Mouse (Mus musculus): ENCODE measurements at regions not wholly inside any gene's neighbourhood (a gene's known extent, or its start where the extent isn't known, plus 50 kb on each side); places are given as distances from the start of the nearest gene placed in this dataset.

DNA sequence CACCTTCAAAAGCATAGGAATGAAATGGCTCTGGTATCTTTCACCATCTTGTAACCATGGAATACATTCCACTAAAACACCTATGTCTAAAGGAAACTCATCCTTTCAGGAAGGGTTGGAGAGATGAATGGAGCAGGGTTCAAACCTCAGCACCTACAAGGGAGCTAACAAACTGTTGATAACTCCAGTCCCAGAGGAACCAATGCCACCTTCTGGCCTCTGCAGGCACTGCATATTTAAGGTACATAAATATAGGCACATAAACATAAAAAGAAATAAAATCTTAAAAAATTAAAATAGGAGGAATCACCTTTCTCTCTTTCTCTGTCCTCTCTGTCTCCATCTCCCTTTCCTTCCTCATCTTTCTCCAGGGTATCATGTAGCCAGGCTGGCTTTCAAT is 256.9 kb downstream of the Gm11361 start:
- no peak overlapping the region for H3K9ac ChIP-seq (ENCODE audit: low read depth, low read length, severe bottlenecking)
- no peak overlapping the region for H3K4me3 ChIP-seq (replicated peaks; ENCODE audit: low read length)
- H3K36me3 ChIP-seq (ENCODE audit: control insufficient read depth, insufficient read depth, low read length), result no peaks in the 10 kb centered on the region
- no peak for ATAC-seq (ENCODE audit: low FRiP score, low read depth)
- H3K27ac ChIP-seq (replicated peaks; ENCODE audit: low read depth, low read length), result no peak overlapping the region
- no peaks in the 10 kb centered on the region for H3K27me3 ChIP-seq (ENCODE audit: control insufficient read depth, insufficient read depth, low read length)
- H3K4me1 ChIP-seq (ENCODE audit: control insufficient read depth, insufficient read depth, low read length), result peaks cover 2% of the 10 kb centered on the region; the same call in 1 of the 2 replicates
- H3K9me3 ChIP-seq (ENCODE audit: control insufficient read depth, low read length), result no peaks in the 10 kb centered on the region
- no peak for TF ChIP-seq POLR2A (IDR thresholded peaks at IDR 0.05; ENCODE audit: borderline replicate concordance, extremely low read depth, insufficient read depth, insufficient read length)
- no peak for DNase-seq (ENCODE audit: low spot score)
- H3K4me2 ChIP-seq (replicated peaks; ENCODE audit: low read depth, low read length, severe bottlenecking), result no peak overlapping the region

DNA sequence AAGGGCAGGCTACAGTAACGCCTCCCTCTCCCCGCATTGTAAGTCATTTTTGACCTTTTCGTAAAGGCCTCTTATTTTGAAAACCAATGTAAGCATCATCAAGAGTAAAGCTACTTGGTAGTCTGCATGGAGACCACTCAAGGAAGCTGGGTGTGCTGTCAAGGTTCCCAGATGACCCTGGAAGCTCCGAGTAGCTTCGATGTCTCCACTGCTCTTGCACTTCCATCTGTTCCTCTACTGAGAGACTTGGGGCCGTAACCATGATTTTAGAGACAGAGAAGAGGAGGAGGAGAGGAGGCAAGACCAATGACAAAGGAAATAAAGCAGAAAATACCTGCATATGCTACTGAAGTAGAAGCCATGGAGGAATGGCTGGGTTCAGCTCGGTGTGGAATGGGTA is 256.0 kb downstream of the Gm11361 start:
- H3K4me2 ChIP-seq (replicated peaks; ENCODE audit: low read depth, low read length, severe bottlenecking), result no peak overlapping the region
- TF ChIP-seq POLR2A (IDR thresholded peaks at IDR 0.05; ENCODE audit: borderline replicate concordance, extremely low read depth, insufficient read depth, insufficient read length), result no peak
- H3K9me3 ChIP-seq (ENCODE audit: control insufficient read depth, low read length), result no peaks in the 10 kb centered on the region
- 93% methylated on average over 7 of the region's 7 CpGs for WGBS
- H3K36me3 ChIP-seq (ENCODE audit: control insufficient read depth, insufficient read depth, low read length), result no peaks in the 10 kb centered on the region
- no peak overlapping the region for H3K4me3 ChIP-seq (replicated peaks; ENCODE audit: low read length)
- H3K9ac ChIP-seq (ENCODE audit: low read depth, low read length, severe bottlenecking), result no peak overlapping the region
- no peaks in the 10 kb centered on the region for H3K27me3 ChIP-seq (ENCODE audit: control insufficient read depth, insufficient read depth, low read length)
- peaks cover 2% of the 10 kb centered on the region; the same call in 1 of the 2 replicates for H3K4me1 ChIP-seq (ENCODE audit: control insufficient read depth, insufficient read depth, low read length)
- no peak overlapping the region for H3K27ac ChIP-seq (replicated peaks; ENCODE audit: low read depth, low read length)
- no peak for ATAC-seq (ENCODE audit: low FRiP score, low read depth)
- DNase-seq (ENCODE audit: low spot score), result no peak

GRCm38 (mm10) chr13:28512573-28513334 is 255.4 kb downstream of the Gm11361 start:
- H3K27ac ChIP-seq (replicated peaks; ENCODE audit: low read depth, low read length), result 0 out of 2 replicates have a peak overlapping the region, but pooled peaks have one; percentile 26
- H3K9me3 ChIP-seq (ENCODE audit: control insufficient read depth, low read length), result no peaks in the 10 kb centered on the region
- H3K4me1 ChIP-seq (ENCODE audit: control insufficient read depth, insufficient read depth, low read length), result peaks cover 2% of the 10 kb centered on the region; the same call in 1 of the 2 replicates
- no peak overlapping the region for H3K4me2 ChIP-seq (replicated peaks; ENCODE audit: low read depth, low read length, severe bottlenecking)
- no peak for ATAC-seq (ENCODE audit: low FRiP score, low read depth)
- 60% methylated on average over 11 of the region's 11 CpGs for WGBS
- no peak for TF ChIP-seq POLR2A (IDR thresholded peaks at IDR 0.05; ENCODE audit: borderline replicate concordance, extremely low read depth, insufficient read depth, insufficient read length)
- H3K4me3 ChIP-seq (replicated peaks; ENCODE audit: low read length), result no peak overlapping the region
- no peak overlapping the region for H3K9ac ChIP-seq (ENCODE audit: low read depth, low read length, severe bottlenecking)
- DNase-seq (ENCODE audit: low spot score), result no peak
- no peaks in the 10 kb centered on the region for H3K36me3 ChIP-seq (ENCODE audit: control insufficient read depth, insufficient read depth, low read length)
- H3K27me3 ChIP-seq (ENCODE audit: control insufficient read depth, insufficient read depth, low read length), result no peaks in the 10 kb centered on the region

GRCm38 (mm10) chr13:28508184-28508583 is 250.9 kb downstream of the Gm11361 start:
- DNase-seq (ENCODE audit: low spot score) (no peak), ATAC-seq (ENCODE audit: low FRiP score, low read depth) (no peak)
- WGBS, result 25% methylated on average over 2 of the region's 2 CpGs
- H3K4me1 ChIP-seq (ENCODE audit: control insufficient read depth, insufficient read depth, low read length), result peaks cover 2% of the 10 kb centered on the region; the same call in 1 of the 2 replicates
- H3K27me3 ChIP-seq (ENCODE audit: control insufficient read depth, insufficient read depth, low read length), result no peaks in the 10 kb centered on the region
- no peaks in the 10 kb centered on the region for H3K9me3 ChIP-seq (ENCODE audit: control insufficient read depth, low read length)
- H3K9ac ChIP-seq (ENCODE audit: low read depth, low read length, severe bottlenecking), result no peak overlapping the region
- H3K27ac ChIP-seq (replicated peaks; ENCODE audit: low read depth, low read length), result no peak overlapping the region
- TF ChIP-seq POLR2A (IDR thresholded peaks at IDR 0.05; ENCODE audit: borderline replicate concordance, extremely low read depth, insufficient read depth, insufficient read length), result no peak
- no peak overlapping the region for H3K4me3 ChIP-seq (replicated peaks; ENCODE audit: low read length)
- no peak overlapping the region for H3K4me2 ChIP-seq (replicated peaks; ENCODE audit: low read depth, low read length, severe bottlenecking)
- H3K36me3 ChIP-seq (ENCODE audit: control insufficient read depth, insufficient read depth, low read length), result no peaks in the 10 kb centered on the region

DNA sequence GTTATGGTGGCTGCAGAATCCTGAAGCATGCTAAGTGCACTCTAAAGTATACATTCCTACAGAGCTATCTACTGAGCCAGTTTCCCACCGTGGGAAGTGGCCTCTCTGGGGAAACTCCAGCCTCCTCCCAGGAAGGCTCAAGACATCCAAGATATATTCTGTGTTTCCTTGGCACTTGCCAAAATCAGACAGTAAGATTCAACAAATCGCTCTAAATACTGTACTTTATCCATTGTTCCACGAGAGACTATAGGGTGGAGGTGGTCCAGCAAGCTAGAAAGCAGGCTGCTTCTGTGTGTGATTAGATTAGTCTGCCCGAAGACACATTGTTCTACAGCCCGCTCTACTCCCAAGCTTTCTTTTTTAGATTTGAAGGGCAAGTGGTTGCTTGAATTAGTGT is 250.5 kb downstream of the Gm11361 start:
- 66% methylated on average over 5 of the region's 5 CpGs for WGBS

More for the DNA sequence above, 250.5 kb downstream of the Gm11361 start:
- H3K9ac ChIP-seq (ENCODE audit: low read depth, low read length, severe bottlenecking), result no peak overlapping the region
- no peak overlapping the region for H3K27ac ChIP-seq (replicated peaks; ENCODE audit: low read depth, low read length)
- H3K27me3 ChIP-seq (ENCODE audit: control insufficient read depth, insufficient read depth, low read length), result no peaks in the 10 kb centered on the region
- peaks cover 3% of the 10 kb centered on the region; the same call in 1 of the 2 replicates for H3K4me1 ChIP-seq (ENCODE audit: control insufficient read depth, insufficient read depth, low read length)
- no peak for DNase-seq (ENCODE audit: low spot score)
- H3K4me3 ChIP-seq (replicated peaks; ENCODE audit: low read length), result no peak overlapping the region
- H3K36me3 ChIP-seq (ENCODE audit: control insufficient read depth, insufficient read depth, low read length), result no peaks in the 10 kb centered on the region
- no peak for TF ChIP-seq POLR2A (IDR thresholded peaks at IDR 0.05; ENCODE audit: borderline replicate concordance, extremely low read depth, insufficient read depth, insufficient read length)
- no peak for ATAC-seq (ENCODE audit: low FRiP score, low read depth)
- no peaks in the 10 kb centered on the region for H3K9me3 ChIP-seq (ENCODE audit: control insufficient read depth, low read length)
- no peak overlapping the region for H3K4me2 ChIP-seq (replicated peaks; ENCODE audit: low read depth, low read length, severe bottlenecking)
